Mouse (Mus musculus) liver, adult (tissue): ENCODE measurements around the gene Mad1l1.

ENCODE experiments used
- GATA4 ChIP-seq: IDR thresholded peaks from 2 replicates; pipeline ENCODE4 v1.6.1; 2014; ENCODE audit warnings: mild to moderate bottlenecking, low read length; ENCODE audit not compliant: insufficient replicate concordance

Mad1l1 gene

GRCm38 (mm10) chr5:139977476-139977875 lies 343.9 kb downstream of the Mad1l1 start:
- TF ChIP-seq GATA4: no peak

- no peak for TF ChIP-seq GATA4
These were observed 344.8 kb downstream of the Mad1l1 start for GRCm38 (mm10) chr5:139976584-139976983.

GRCm38 (mm10) chr5:139970186-139970631 lies 351.1 kb downstream of the Mad1l1 start:
- no peak for TF ChIP-seq GATA4

GRCm38 (mm10) chr5:139969151-139969948 lies 352.0 kb downstream of the Mad1l1 start:
- TF ChIP-seq GATA4: no peak

- TF ChIP-seq GATA4: no peak
These were observed 355.8 kb downstream of the Mad1l1 start for GRCm38 (mm10) chr5:139965596-139965995.

GRCm38 (mm10) chr5:139964391-139964790 lies 357.0 kb downstream of the Mad1l1 start:
- no peak for TF ChIP-seq GATA4

GRCm38 (mm10) chr5:139959741-139960140 lies 361.6 kb downstream of the Mad1l1 start:
- TF ChIP-seq GATA4: no peak
